Comparison of ENCODE assay signal across 11 mouse cellular contexts in genomic region chr8:61316813-61317534, GRCm38 (mm10).
A peak's percentile ranks its signal among the peaks of the same experiment; 100 is the strongest.
DNase-seq lines count a peak whose midpoint lies in the region; ATAC-seq lines count a peak whose summit lies in the region.
"Had no signal": no experiment of that assay in that cellular context is flagged by ENCODE, and none has a peak within 500 bp of the region (broad histone marks: within the 10 kb centered on the region; RNA-seq: fewer than 3 reads in every experiment).

No protein-coding gene starts in this region.

- DNase-seq in large intestine, adult 2 months (ENCODE audit: low read depth, low spot score), result peak; percentile 58
- no peak for DNase-seq in adrenal gland, postnatal 4 days (ENCODE audit: low spot score in 2 of 2)
- DNase-seq in thymus, postnatal 4 days, result no peak
- DNase-seq in layer of hippocampus, adult 9-10 months (ENCODE audit: low spot score), result no peak
- DNase-seq: cerebellum, adult 11 months had no signal

- ATAC-seq in megakaryocyte, adult 5-6 weeks (ENCODE audit: poor library complexity, severe bottlenecking), result no peak
- ATAC-seq in heart, embryonic 15.5 days (replicated peaks; ENCODE audit: insufficient number of reproducible peaks, insufficient read depth, low FRiP score, low read depth), result no peak
- ATAC-seq in stomach, embryonic 16.5 days (ENCODE audit: insufficient read depth, low FRiP score), result no peak
- ATAC-seq: inflammation-experienced regulatory T-cells, adult 6 months; Patski had no signal

- H3K27ac ChIP-seq in heart, embryonic 15.5 days, result peak overlapping the region; percentile 47
- H3K27ac ChIP-seq in stomach, embryonic 16.5 days (ENCODE audit: low read length), result peak overlapping the region; percentile 4; the same call in 1 of the 2 replicates

- H3K4me3 ChIP-seq in megakaryocyte, embryonic 14.5 days (replicated peaks), result peak overlapping the region; percentile 38
- H3K4me3 ChIP-seq in heart, embryonic 15.5 days, result no peak overlapping the region
- H3K4me3 ChIP-seq in stomach, embryonic 16.5 days (replicated peaks; ENCODE audit: low read length), result no peak overlapping the region

- H3K9me3 ChIP-seq in megakaryocyte, embryonic 14.5 days, result peaks cover 12% of the 10 kb centered on the region
- H3K9me3 ChIP-seq in heart, embryonic 15.5 days (replicated peaks), result no peaks in the 10 kb centered on the region
- H3K9me3 ChIP-seq in stomach, embryonic 16.5 days (replicated peaks; ENCODE audit: control insufficient read depth, low read length), result no peaks in the 10 kb centered on the region

- no peak overlapping the region for H3K4me2 ChIP-seq in heart, embryonic 15.5 days
- H3K4me2 ChIP-seq in stomach, embryonic 16.5 days (ENCODE audit: low read depth, low read length), result no peak overlapping the region

- WGBS in heart, embryonic 15.5 days, result 75% methylated on average over 10 of the region's 10 CpGs
- WGBS in large intestine, adult 2 months, result 72% methylated on average over 10 of the region's 10 CpGs
- 71% methylated on average over 10 of the region's 10 CpGs for WGBS in stomach, embryonic 16.5 days

- no peak overlapping the region for H3K9ac ChIP-seq in heart, embryonic 15.5 days
- no peak overlapping the region for H3K9ac ChIP-seq in stomach, embryonic 16.5 days (ENCODE audit: low read length)

- H3K4me1 ChIP-seq in megakaryocyte, embryonic 14.5 days, result peaks cover 34% of the 10 kb centered on the region
- H3K4me1 ChIP-seq in heart, embryonic 15.5 days (replicated peaks), result 0 out of 2 replicates have a peak, but pooled peaks cover 2% of the 10 kb centered on the region
- H3K4me1 ChIP-seq in stomach, embryonic 16.5 days (ENCODE audit: control insufficient read depth, insufficient read depth, low read length), result no peaks in the 10 kb centered on the region

- H3K36me3 ChIP-seq in megakaryocyte, embryonic 14.5 days (replicated peaks; ENCODE audit: low read length), result no peaks in the 10 kb centered on the region
- no peaks in the 10 kb centered on the region for H3K36me3 ChIP-seq in heart, embryonic 15.5 days
- no peaks in the 10 kb centered on the region for H3K36me3 ChIP-seq in stomach, embryonic 16.5 days (ENCODE audit: control insufficient read depth, insufficient read depth, low read length)

- no peaks in the 10 kb centered on the region for H3K27me3 ChIP-seq in megakaryocyte, embryonic 14.5 days (replicated peaks)
- H3K27me3 ChIP-seq in heart, embryonic 15.5 days, result no peaks in the 10 kb centered on the region
- no peaks in the 10 kb centered on the region for H3K27me3 ChIP-seq in stomach, embryonic 16.5 days (ENCODE audit: control insufficient read depth, insufficient read depth, low read length)
- H3K27me3 ChIP-seq: Patski had no signal
